Mouse (Mus musculus): Measurements from ENCODE around the gene Pcnx. TPM values are rescaled to one million over a fixed set of nuclear protein-coding genes. Genes with fewer than 3 reads are reported as not detected.

Gene Pcnx
- polyA plus RNA-seq, 1 experiment from 2014 or later = 10.3 TPM

GRCm38 (mm10) chr12:81904456-81904855, 44.6 kb downstream of the Pcnx start:
- H3K27me3 ChIP-seq (ENCODE audit: control insufficient read depth, insufficient read depth, low read length) = no peaks in the 10 kb centered on the region
- ATAC-seq (ENCODE audit: insufficient read depth, low FRiP score, low TSS enrichment) (no peak), DNase-seq (ENCODE audit: low spot score) (no peak)
- H3K9me3 ChIP-seq (ENCODE audit: control insufficient read depth, low read length) = no peaks in the 10 kb centered on the region
- no peak overlapping the region for H3K9ac ChIP-seq (ENCODE audit: low read length)
- H3K4me3 ChIP-seq (ENCODE audit: low read depth, low read length) = no peak overlapping the region
- no peak overlapping the region for H3K27ac ChIP-seq (ENCODE audit: low read depth, low read length)
- H3K36me3 ChIP-seq (ENCODE audit: control insufficient read depth, insufficient read depth, low read length) = no peaks in the 10 kb centered on the region
- no peak overlapping the region for H3K4me2 ChIP-seq (ENCODE audit: low read depth)
- WGBS = 84% methylated on average over 2 of the region's 2 CpGs
- no peaks in the 10 kb centered on the region for H3K4me1 ChIP-seq (ENCODE audit: control insufficient read depth, insufficient read depth, low read length)

- no peak overlapping the region for H3K4me2 ChIP-seq (ENCODE audit: low read depth)
- WGBS = 83% methylated on average over 2 of the region's 2 CpGs
- no peak overlapping the region for H3K9ac ChIP-seq (ENCODE audit: low read length)
Measured at GRCm38 (mm10) chr12:81905865-81906264, 46.0 kb downstream of the Pcnx start.

GRCm38 (mm10) chr12:81907741-81908357, 48.0 kb downstream of the Pcnx start:
- WGBS = 45% methylated on average over 4 of the region's 4 CpGs
- no peaks in the 10 kb centered on the region for H3K27me3 ChIP-seq (ENCODE audit: control insufficient read depth, insufficient read depth, low read length)
- H3K27ac ChIP-seq (ENCODE audit: low read depth, low read length) = no peak overlapping the region
- H3K4me1 ChIP-seq (ENCODE audit: control insufficient read depth, insufficient read depth, low read length) = no peaks in the 10 kb centered on the region
- ATAC-seq (ENCODE audit: insufficient read depth, low FRiP score, low TSS enrichment) = no peak
- DNase-seq (ENCODE audit: low spot score) = no peak
- H3K9ac ChIP-seq (ENCODE audit: low read length) = no peak overlapping the region
- H3K36me3 ChIP-seq (ENCODE audit: control insufficient read depth, insufficient read depth, low read length) = no peaks in the 10 kb centered on the region
- no peak overlapping the region for H3K4me2 ChIP-seq (ENCODE audit: low read depth)
- H3K9me3 ChIP-seq (ENCODE audit: control insufficient read depth, low read length) = no peaks in the 10 kb centered on the region
- H3K4me3 ChIP-seq (ENCODE audit: low read depth, low read length) = no peak overlapping the region

More at GRCm38 (mm10) chr12:81905865-81906264, 46.0 kb downstream of the Pcnx start:
- DNase-seq (ENCODE audit: low spot score) (no peak), ATAC-seq (ENCODE audit: insufficient read depth, low FRiP score, low TSS enrichment) (no peak)
- Histone ChIP-seq H3K27ac (ENCODE audit: low read depth, low read length) (no peak overlapping the region), H3K4me3 (ENCODE audit: low read depth, low read length) (no peak overlapping the region), H3K27me3 (ENCODE audit: control insufficient read depth, insufficient read depth, low read length) (no peaks in the 10 kb centered on the region), H3K36me3 (ENCODE audit: control insufficient read depth, insufficient read depth, low read length) (no peaks in the 10 kb centered on the region), H3K4me1 (ENCODE audit: control insufficient read depth, insufficient read depth, low read length) (no peaks in the 10 kb centered on the region), H3K9me3 (ENCODE audit: control insufficient read depth, low read length) (no peaks in the 10 kb centered on the region)

- Histone ChIP-seq H3K36me3 (ENCODE audit: control insufficient read depth, insufficient read depth, low read length) (no peaks in the 10 kb centered on the region), H3K4me3 (ENCODE audit: low read depth, low read length) (no peak overlapping the region), H3K4me1 (ENCODE audit: control insufficient read depth, insufficient read depth, low read length) (no peaks in the 10 kb centered on the region), H3K27me3 (ENCODE audit: control insufficient read depth, insufficient read depth, low read length) (no peaks in the 10 kb centered on the region), H3K9ac (ENCODE audit: low read length) (no peak overlapping the region), H3K27ac (ENCODE audit: low read depth, low read length) (no peak overlapping the region), H3K4me2 (ENCODE audit: low read depth) (no peak overlapping the region), H3K9me3 (ENCODE audit: control insufficient read depth, low read length) (no peaks in the 10 kb centered on the region)
- WGBS = 83% methylated on average over 5 of the region's 5 CpGs
- ATAC-seq (ENCODE audit: insufficient read depth, low FRiP score, low TSS enrichment) (no peak), DNase-seq (ENCODE audit: low spot score) (no peak)
Measured at GRCm38 (mm10) chr12:81910439-81910838, 50.6 kb downstream of the Pcnx start.

GRCm38 (mm10) chr12:81915176-81915950, 55.5 kb downstream of the Pcnx start:
- Histone ChIP-seq H3K27me3 (ENCODE audit: control insufficient read depth, insufficient read depth, low read length) (no peaks in the 10 kb centered on the region), H3K27ac (ENCODE audit: low read depth, low read length) (no peak overlapping the region), H3K4me1 (ENCODE audit: control insufficient read depth, insufficient read depth, low read length) (no peaks in the 10 kb centered on the region), H3K36me3 (ENCODE audit: control insufficient read depth, insufficient read depth, low read length) (0 out of 2 replicates have a peak, but pooled peaks cover 2% of the 10 kb centered on the region), H3K9me3 (ENCODE audit: control insufficient read depth, low read length) (no peaks in the 10 kb centered on the region), H3K4me3 (ENCODE audit: low read depth, low read length) (no peak overlapping the region), H3K9ac (ENCODE audit: low read length) (no peak overlapping the region), H3K4me2 (ENCODE audit: low read depth) (no peak overlapping the region)
- WGBS = 67% methylated on average over 2 of the region's 2 CpGs
- DNase-seq (ENCODE audit: low spot score) (peak; percentile 72), ATAC-seq (ENCODE audit: insufficient read depth, low FRiP score, low TSS enrichment) (no peak)

GRCm38 (mm10) chr12:81918346-81918745, 58.5 kb downstream of the Pcnx start:
- Histone ChIP-seq H3K4me1 (ENCODE audit: control insufficient read depth, insufficient read depth, low read length) (no peaks in the 10 kb centered on the region), H3K4me2 (ENCODE audit: low read depth) (no peak overlapping the region), H3K9me3 (ENCODE audit: control insufficient read depth, low read length) (no peaks in the 10 kb centered on the region), H3K9ac (ENCODE audit: low read length) (no peak overlapping the region), H3K27me3 (ENCODE audit: control insufficient read depth, insufficient read depth, low read length) (no peaks in the 10 kb centered on the region), H3K36me3 (ENCODE audit: control insufficient read depth, insufficient read depth, low read length) (0 out of 2 replicates have a peak, but pooled peaks cover 2% of the 10 kb centered on the region), H3K27ac (ENCODE audit: low read depth, low read length) (no peak overlapping the region), H3K4me3 (ENCODE audit: low read depth, low read length) (no peak overlapping the region)
- ATAC-seq (ENCODE audit: insufficient read depth, low FRiP score, low TSS enrichment) (no peak), DNase-seq (ENCODE audit: low spot score) (no peak)
- 83% methylated on average over 12 of the region's 12 CpGs for WGBS

- Histone ChIP-seq H3K9ac (ENCODE audit: low read length) (no peak overlapping the region), H3K36me3 (ENCODE audit: control insufficient read depth, insufficient read depth, low read length) (0 out of 2 replicates have a peak, but pooled peaks cover 2% of the 10 kb centered on the region), H3K27ac (ENCODE audit: low read depth, low read length) (no peak overlapping the region), H3K27me3 (ENCODE audit: control insufficient read depth, insufficient read depth, low read length) (no peaks in the 10 kb centered on the region), H3K4me1 (ENCODE audit: control insufficient read depth, insufficient read depth, low read length) (no peaks in the 10 kb centered on the region), H3K4me3 (ENCODE audit: low read depth, low read length) (no peak overlapping the region), H3K4me2 (ENCODE audit: low read depth) (no peak overlapping the region), H3K9me3 (ENCODE audit: control insufficient read depth, low read length) (no peaks in the 10 kb centered on the region)
- ATAC-seq (ENCODE audit: insufficient read depth, low FRiP score, low TSS enrichment) (no peak), DNase-seq (ENCODE audit: low spot score) (no peak)
- 95% methylated on average over 14 of the region's 14 CpGs for WGBS
Measured at GRCm38 (mm10) chr12:81918886-81919285, 59.1 kb downstream of the Pcnx start.

- Histone ChIP-seq H3K27ac (ENCODE audit: low read depth, low read length) (no peak overlapping the region), H3K4me3 (ENCODE audit: low read depth, low read length) (no peak overlapping the region), H3K4me1 (ENCODE audit: control insufficient read depth, insufficient read depth, low read length) (no peaks in the 10 kb centered on the region), H3K9ac (ENCODE audit: low read length) (no peak overlapping the region), H3K36me3 (ENCODE audit: control insufficient read depth, insufficient read depth, low read length) (0 out of 2 replicates have a peak, but pooled peaks cover 2% of the 10 kb centered on the region), H3K9me3 (ENCODE audit: control insufficient read depth, low read length) (no peaks in the 10 kb centered on the region), H3K4me2 (ENCODE audit: low read depth) (no peak overlapping the region), H3K27me3 (ENCODE audit: control insufficient read depth, insufficient read depth, low read length) (no peaks in the 10 kb centered on the region)
- DNase-seq (ENCODE audit: low spot score) = no peak
- 86% methylated on average over 10 of the region's 10 CpGs for WGBS
- ATAC-seq (ENCODE audit: insufficient read depth, low FRiP score, low TSS enrichment) = no peak
Measured at GRCm38 (mm10) chr12:81920027-81920426, 60.2 kb downstream of the Pcnx start.

- DNase-seq (ENCODE audit: low spot score) (no peak), ATAC-seq (ENCODE audit: insufficient read depth, low FRiP score, low TSS enrichment) (no peak)
- Histone ChIP-seq H3K27ac (ENCODE audit: low read depth, low read length) (no peak overlapping the region), H3K4me1 (ENCODE audit: control insufficient read depth, insufficient read depth, low read length) (no peaks in the 10 kb centered on the region), H3K27me3 (ENCODE audit: control insufficient read depth, insufficient read depth, low read length) (no peaks in the 10 kb centered on the region), H3K4me2 (ENCODE audit: low read depth) (no peak overlapping the region), H3K9ac (ENCODE audit: low read length) (no peak overlapping the region), H3K4me3 (ENCODE audit: low read depth, low read length) (no peak overlapping the region), H3K36me3 (ENCODE audit: control insufficient read depth, insufficient read depth, low read length) (0 out of 2 replicates have a peak, but pooled peaks cover 2% of the 10 kb centered on the region), H3K9me3 (ENCODE audit: control insufficient read depth, low read length) (no peaks in the 10 kb centered on the region)
- WGBS = 93% methylated on average over 2 of the region's 2 CpGs
Measured at GRCm38 (mm10) chr12:81920614-81921013, 60.8 kb downstream of the Pcnx start.

Measured in neural tube, embryonic 11.5 days (tissue).